Mouse (Mus musculus): ENCODE measurements around the gene Spata31d1b. TPM values are rescaled to one million over a fixed set of nuclear protein-coding genes. Genes with fewer than 3 reads are reported as not detected.
"Not testable (repeated sequence)": the region's sequence is repeated elsewhere in the genome, so short reads cannot be mapped to it uniquely, and the experiment has no call there.

Spata31d1b gene
- polyA plus RNA-seq, 1 experiment from 2014 or later = 0.04 TPM

GRCm38 (mm10) chr13:59734347-59734746 is 22.3 kb downstream of the Spata31d1b start:
- not testable (repeated sequence) for H3K9me3 ChIP-seq (replicated peaks); H3K36me3 ChIP-seq; H3K4me3 ChIP-seq (replicated peaks); H3K9ac ChIP-seq; H3K4me2 ChIP-seq; H3K4me1 ChIP-seq; H3K27ac ChIP-seq; H3K27me3 ChIP-seq; ATAC-seq (replicated peaks; ENCODE audit: low FRiP score)
- 32% methylated on average over 6 of the region's 6 CpGs for whole genome bisulfite sequencing

GRCm38 (mm10) chr13:59735190-59735589 is 23.1 kb downstream of the Spata31d1b start:
- no peak overlapping the region for H3K9ac ChIP-seq

GRCm38 (mm10) chr13:59738455-59738854 is 26.4 kb downstream of the Spata31d1b start:
- ATAC-seq (replicated peaks; ENCODE audit: low FRiP score) = peak; percentile 40; the same call in 1 of the 2 replicates
- WGBS = 85% methylated on average over 2 of the region's 2 CpGs
- no peaks in the 10 kb centered on the region for H3K9me3 ChIP-seq (replicated peaks)
- no peak overlapping the region for H3K27ac ChIP-seq
- no peak overlapping the region for H3K4me3 ChIP-seq (replicated peaks)
- no peak overlapping the region for H3K4me2 ChIP-seq
- H3K27me3 ChIP-seq = no peaks in the 10 kb centered on the region
- no peaks in the 10 kb centered on the region for H3K4me1 ChIP-seq
- H3K9ac ChIP-seq = no peak overlapping the region
- H3K36me3 ChIP-seq = no peaks in the 10 kb centered on the region

More at GRCm38 (mm10) chr13:59735190-59735589, 23.1 kb downstream of the Spata31d1b start:
- 29% methylated on average over 3 of the region's 3 CpGs for WGBS
- H3K4me1 ChIP-seq = no peaks in the 10 kb centered on the region
- H3K4me3 ChIP-seq (replicated peaks) = no peak overlapping the region
- H3K27me3 ChIP-seq = no peaks in the 10 kb centered on the region
- H3K4me2 ChIP-seq = no peak overlapping the region
- H3K9me3 ChIP-seq (replicated peaks) = no peaks in the 10 kb centered on the region
- ATAC-seq (replicated peaks; ENCODE audit: low FRiP score) = 0 out of 2 replicates have a peak, but pooled peaks have one; percentile 57
- H3K36me3 ChIP-seq = no peaks in the 10 kb centered on the region
- H3K27ac ChIP-seq = no peak overlapping the region

- ATAC-seq (replicated peaks; ENCODE audit: low FRiP score) = no peak
- no peak overlapping the region for H3K27ac ChIP-seq
- H3K4me1 ChIP-seq = no peaks in the 10 kb centered on the region
- H3K4me2 ChIP-seq = no peak overlapping the region
- no peaks in the 10 kb centered on the region for H3K27me3 ChIP-seq
- no peaks in the 10 kb centered on the region for H3K36me3 ChIP-seq
- no peaks in the 10 kb centered on the region for H3K9me3 ChIP-seq (replicated peaks)
- H3K9ac ChIP-seq = no peak overlapping the region
- no peak overlapping the region for H3K4me3 ChIP-seq (replicated peaks)
- WGBS = 92% methylated on average over 4 of the region's 4 CpGs
These were observed 27.3 kb downstream of the Spata31d1b start for GRCm38 (mm10) chr13:59739397-59739796.

- 81% methylated on average over 11 of the region's 11 CpGs for WGBS
- ATAC-seq (replicated peaks; ENCODE audit: low FRiP score) = no peak
These were observed 29.0 kb downstream of the Spata31d1b start for GRCm38 (mm10) chr13:59741096-59741495.

GRCm38 (mm10) chr13:59741697-59742096 is 29.6 kb downstream of the Spata31d1b start:
- ATAC-seq (replicated peaks; ENCODE audit: low FRiP score) = no peak
- WGBS = 78% methylated on average over 10 of the region's 10 CpGs
- Histone ChIP-seq H3K4me1 (no peaks in the 10 kb centered on the region), H3K36me3 (no peaks in the 10 kb centered on the region), H3K4me2 (no peak overlapping the region), H3K27ac (no peak overlapping the region), H3K4me3 (replicated peaks) (no peak overlapping the region), H3K27me3 (no peaks in the 10 kb centered on the region), H3K9ac (no peak overlapping the region), H3K9me3 (replicated peaks) (no peaks in the 10 kb centered on the region)

More at GRCm38 (mm10) chr13:59741096-59741495, 29.0 kb downstream of the Spata31d1b start:
- no peak overlapping the region for H3K4me3 ChIP-seq (replicated peaks)
- no peak overlapping the region for H3K9ac ChIP-seq
- no peak overlapping the region for H3K4me2 ChIP-seq
- no peaks in the 10 kb centered on the region for H3K4me1 ChIP-seq
- no peaks in the 10 kb centered on the region for H3K27me3 ChIP-seq
- H3K9me3 ChIP-seq (replicated peaks) = no peaks in the 10 kb centered on the region
- H3K36me3 ChIP-seq = no peaks in the 10 kb centered on the region
- H3K27ac ChIP-seq = no peak overlapping the region

GRCm38 (mm10) chr13:59745462-59745861 is 33.4 kb downstream of the Spata31d1b start:
- no peak overlapping the region for H3K9ac ChIP-seq
- H3K4me3 ChIP-seq (replicated peaks) = no peak overlapping the region
- no peak overlapping the region for H3K27ac ChIP-seq
- no peak overlapping the region for H3K4me2 ChIP-seq
- no peaks in the 10 kb centered on the region for H3K36me3 ChIP-seq
- no peaks in the 10 kb centered on the region for H3K4me1 ChIP-seq
- no peaks in the 10 kb centered on the region for H3K9me3 ChIP-seq (replicated peaks)
- no peak for ATAC-seq (replicated peaks; ENCODE audit: low FRiP score)
- H3K27me3 ChIP-seq = no peaks in the 10 kb centered on the region
- WGBS = 88% methylated on average over 6 of the region's 6 CpGs

- H3K27ac ChIP-seq = no peak overlapping the region
- 66% methylated on average over 6 of the region's 6 CpGs for WGBS
- ATAC-seq (replicated peaks; ENCODE audit: low FRiP score) = 0 out of 2 replicates have a peak, but pooled peaks have one; percentile 29
- H3K4me3 ChIP-seq (replicated peaks) = no peak overlapping the region
- no peaks in the 10 kb centered on the region for H3K27me3 ChIP-seq
- no peaks in the 10 kb centered on the region for H3K4me1 ChIP-seq
- H3K36me3 ChIP-seq = no peaks in the 10 kb centered on the region
- H3K9ac ChIP-seq = no peak overlapping the region
- H3K9me3 ChIP-seq (replicated peaks) = no peaks in the 10 kb centered on the region
- H3K4me2 ChIP-seq = no peak overlapping the region
These were observed 34.1 kb downstream of the Spata31d1b start for GRCm38 (mm10) chr13:59746164-59746563.

- Histone ChIP-seq H3K27me3 (no peaks in the 10 kb centered on the region), H3K9ac (no peak within 1 kb of the TSS), H3K9me3 (replicated peaks) (no peaks in the 10 kb centered on the region), H3K4me1 (no peaks in the 10 kb centered on the region), H3K27ac (no peak within 1 kb of the TSS), H3K4me2 (no peak within 1 kb of the TSS), H3K4me3 (replicated peaks) (no peak within 1 kb of the TSS), H3K36me3 (no peaks in the 10 kb centered on the region)
- ATAC-seq (replicated peaks; ENCODE audit: low FRiP score) = 0 out of 2 replicates have a peak, but pooled peaks have one; percentile 15
- WGBS = 79% methylated on average over 9 of the region's 9 CpGs
These were observed 34.6 kb downstream of the Spata31d1b start, which contains the start of gene 1700014D04Rik for GRCm38 (mm10) chr13:59746711-59747110. TSS of gene 1700014D04Rik (minus strand) at chr13:59746752.

GRCm38 (mm10) chr13:59750310-59750709 is 38.2 kb downstream of the Spata31d1b start:
- Histone ChIP-seq H3K4me3 (replicated peaks) (no peak overlapping the region), H3K4me2 (no peak overlapping the region), H3K27ac (no peak overlapping the region), H3K27me3 (no peaks in the 10 kb centered on the region), H3K36me3 (peaks cover 15% of the 10 kb centered on the region), H3K9me3 (replicated peaks) (no peaks in the 10 kb centered on the region), H3K4me1 (no peaks in the 10 kb centered on the region), H3K9ac (no peak overlapping the region)
- ATAC-seq (replicated peaks; ENCODE audit: low FRiP score) = no peak
- 79% methylated on average over 12 of the region's 12 CpGs for WGBS

- Histone ChIP-seq H3K4me2 (no peak overlapping the region), H3K4me1 (0 out of 2 replicates have a peak, but pooled peaks cover 3% of the 10 kb centered on the region), H3K27ac (0 out of 2 replicates have a peak overlapping the region, but pooled peaks have one; percentile 14), H3K9me3 (replicated peaks) (no peaks in the 10 kb centered on the region), H3K27me3 (no peaks in the 10 kb centered on the region), H3K4me3 (replicated peaks) (no peak overlapping the region), H3K36me3 (peaks cover 69% of the 10 kb centered on the region), H3K9ac (no peak overlapping the region)
- ATAC-seq (replicated peaks; ENCODE audit: low FRiP score) = no peak
- WGBS = 74% methylated on average over 7 of the region's 7 CpGs
These were observed 44.8 kb downstream of the Spata31d1b start for GRCm38 (mm10) chr13:59756906-59757305.

GRCm38 (mm10) chr13:59762791-59763190 is 50.7 kb downstream of the Spata31d1b start:
- Histone ChIP-seq H3K9ac (no peak overlapping the region), H3K27ac (no peak overlapping the region), H3K9me3 (replicated peaks) (no peaks in the 10 kb centered on the region), H3K27me3 (no peaks in the 10 kb centered on the region), H3K4me3 (replicated peaks) (no peak overlapping the region), H3K36me3 (peaks cover 55% of the 10 kb centered on the region), H3K4me2 (no peak overlapping the region), H3K4me1 (peaks cover 27% of the 10 kb centered on the region)
- WGBS = 93% methylated on average over 7 of the region's 7 CpGs
- no peak for ATAC-seq (replicated peaks; ENCODE audit: low FRiP score)

Data from kidney, embryonic 15.5 days (tissue).